Mouse (Mus musculus): ENCODE data around the gene Adap1. TPM values are rescaled to one million over a fixed set of nuclear protein-coding genes. Genes with fewer than 3 reads are reported as not detected.
A peak's percentile ranks its signal among the peaks of the same experiment; 100 is the strongest.

The Adap1 gene
- polyA plus RNA-seq, 1 experiment from 2014 or later: 7.7 TPM

- ATAC-seq (replicated peaks; ENCODE audit: low FRiP score, low TSS enrichment, low read depth) (peak; percentile 51), DNase-seq (ENCODE audit: low spot score) (no peak)
- no peaks in the 10 kb centered on the region for H3K9me3 ChIP-seq (ENCODE audit: control insufficient read depth, low read length)
- H3K27me3 ChIP-seq (replicated peaks; ENCODE audit: control insufficient read depth, insufficient read depth, low read length): no peaks in the 10 kb centered on the region
- peak overlapping the region; percentile 54 for H3K27ac ChIP-seq (ENCODE audit: low read depth)
- WGBS: 0% methylated on average over 8 of the region's 8 CpGs
- H3K4me3 ChIP-seq (ENCODE audit: low read depth, low read length): peak overlapping the region; percentile 84
- H3K9ac ChIP-seq (ENCODE audit: low read length): peak overlapping the region; percentile 81
- H3K36me3 ChIP-seq (ENCODE audit: control insufficient read depth, insufficient read depth, low read length): peaks cover 47% of the 10 kb centered on the region
- H3K4me2 ChIP-seq (ENCODE audit: low read length): peak overlapping the region; percentile 89
- peaks cover 23% of the 10 kb centered on the region for H3K4me1 ChIP-seq (replicated peaks; ENCODE audit: control insufficient read depth, insufficient read depth, low read length)
These were observed 73.7 kb downstream of the Adap1 start for GRCm38 (mm10) chr5:139251736-139252080.

- 79% methylated on average over 7 of the region's 7 CpGs for WGBS
- peak overlapping the region; percentile 54; the same call in 1 of the 2 replicates for H3K27ac ChIP-seq (ENCODE audit: low read depth)
- no peaks in the 10 kb centered on the region for H3K9me3 ChIP-seq (ENCODE audit: control insufficient read depth, low read length)
- H3K27me3 ChIP-seq (replicated peaks; ENCODE audit: control insufficient read depth, insufficient read depth, low read length): no peaks in the 10 kb centered on the region
- peak overlapping the region; percentile 89 for H3K4me2 ChIP-seq (ENCODE audit: low read length)
- H3K4me1 ChIP-seq (replicated peaks; ENCODE audit: control insufficient read depth, insufficient read depth, low read length): peaks cover 21% of the 10 kb centered on the region
- no peak overlapping the region for H3K9ac ChIP-seq (ENCODE audit: low read length)
- peaks cover 51% of the 10 kb centered on the region for H3K36me3 ChIP-seq (ENCODE audit: control insufficient read depth, insufficient read depth, low read length)
- ATAC-seq (replicated peaks; ENCODE audit: low FRiP score, low TSS enrichment, low read depth): no peak
- no peak for DNase-seq (ENCODE audit: low spot score)
- H3K4me3 ChIP-seq (ENCODE audit: low read depth, low read length): peak overlapping the region; percentile 84
These were observed 74.1 kb downstream of the Adap1 start for GRCm38 (mm10) chr5:139251279-139251678.

DNA sequence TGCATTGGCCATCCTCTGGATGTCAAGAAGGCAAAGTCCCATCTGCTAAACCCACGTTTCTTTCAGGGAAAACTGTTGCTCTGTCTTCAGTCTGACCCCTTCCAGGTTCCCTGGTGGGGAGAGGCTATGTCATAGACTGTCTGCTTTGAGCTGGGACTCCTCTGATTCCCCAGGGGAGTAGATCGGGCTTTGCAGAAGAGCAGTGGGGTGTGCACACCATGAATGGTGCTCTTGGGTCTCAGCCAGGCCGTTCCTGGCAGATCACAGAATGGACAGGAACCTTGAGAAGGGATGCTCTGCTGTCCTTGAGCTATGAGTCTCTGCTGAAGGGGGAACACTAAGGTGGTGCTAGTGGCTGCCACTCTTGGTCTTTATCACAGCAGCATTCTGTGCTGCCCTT, 76.6 kb downstream of the Adap1 start:
- H3K4me2 ChIP-seq (ENCODE audit: low read length): no peak overlapping the region
- no peaks in the 10 kb centered on the region for H3K27me3 ChIP-seq (replicated peaks; ENCODE audit: control insufficient read depth, insufficient read depth, low read length)
- ATAC-seq (replicated peaks; ENCODE audit: low FRiP score, low TSS enrichment, low read depth): no peak
- H3K9me3 ChIP-seq (ENCODE audit: control insufficient read depth, low read length): no peaks in the 10 kb centered on the region
- peaks cover 10% of the 10 kb centered on the region for H3K4me1 ChIP-seq (replicated peaks; ENCODE audit: control insufficient read depth, insufficient read depth, low read length)
- H3K27ac ChIP-seq (ENCODE audit: low read depth): no peak overlapping the region
- H3K9ac ChIP-seq (ENCODE audit: low read length): no peak overlapping the region
- no peak for DNase-seq (ENCODE audit: low spot score)
- no peak overlapping the region for H3K4me3 ChIP-seq (ENCODE audit: low read depth, low read length)
- WGBS: 75% methylated on average over 3 of the region's 3 CpGs
- H3K36me3 ChIP-seq (ENCODE audit: control insufficient read depth, insufficient read depth, low read length): peaks cover 65% of the 10 kb centered on the region

DNA sequence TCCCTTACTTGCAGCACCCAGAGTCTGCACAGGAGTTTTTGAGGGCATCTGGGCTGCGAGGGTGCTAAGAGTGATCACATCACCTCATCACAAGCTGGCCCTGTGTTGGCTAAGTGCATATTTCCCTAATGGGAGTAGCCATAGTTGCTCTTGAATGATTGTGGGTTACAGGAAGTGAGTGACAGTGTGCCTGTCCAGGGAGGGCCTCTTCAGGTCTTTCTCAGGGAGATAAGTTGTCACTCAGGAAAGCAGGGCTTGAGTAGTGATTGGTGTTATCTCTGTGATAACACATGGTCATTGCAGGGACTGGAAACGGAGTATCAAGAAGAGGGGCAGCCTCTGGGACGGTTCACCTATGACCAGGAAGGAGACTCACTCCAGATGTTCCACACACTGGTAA, 77.7 kb downstream of the Adap1 start:
- no peak overlapping the region for H3K9ac ChIP-seq (ENCODE audit: low read length)
- H3K36me3 ChIP-seq (ENCODE audit: control insufficient read depth, insufficient read depth, low read length): peaks cover 75% of the 10 kb centered on the region
- H3K4me2 ChIP-seq (ENCODE audit: low read length): no peak overlapping the region
- no peaks in the 10 kb centered on the region for H3K27me3 ChIP-seq (replicated peaks; ENCODE audit: control insufficient read depth, insufficient read depth, low read length)
- ATAC-seq (replicated peaks; ENCODE audit: low FRiP score, low TSS enrichment, low read depth) (no peak), DNase-seq (ENCODE audit: low spot score) (no peak)
- 0 out of 2 replicates have a peak, but pooled peaks cover 3% of the 10 kb centered on the region for H3K4me1 ChIP-seq (replicated peaks; ENCODE audit: control insufficient read depth, insufficient read depth, low read length)
- no peaks in the 10 kb centered on the region for H3K9me3 ChIP-seq (ENCODE audit: control insufficient read depth, low read length)
- H3K27ac ChIP-seq (ENCODE audit: low read depth): no peak overlapping the region
- no peak overlapping the region for H3K4me3 ChIP-seq (ENCODE audit: low read depth, low read length)
- 86% methylated on average over 3 of the region's 3 CpGs for WGBS

DNA sequence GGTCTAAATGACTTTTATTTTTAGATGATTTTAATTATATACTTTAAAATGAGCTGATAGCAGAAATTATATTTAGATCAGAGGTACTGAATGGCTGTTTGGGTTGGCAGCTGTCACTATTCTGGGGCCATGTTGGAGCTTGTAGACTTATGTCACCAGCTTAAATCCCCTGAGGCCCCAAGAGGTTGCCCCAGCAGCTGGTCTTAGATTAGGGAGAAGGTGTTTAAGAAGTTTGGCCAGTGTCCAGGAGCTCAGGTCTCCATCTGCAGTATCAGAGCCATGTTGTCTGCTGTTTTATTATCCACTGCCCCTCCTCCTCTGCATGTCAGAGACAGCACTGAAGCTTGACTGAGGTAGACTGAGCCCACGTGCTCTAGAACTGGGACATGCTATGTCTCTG, 82.0 kb downstream of the Adap1 start:
- Histone ChIP-seq H3K9me3 (ENCODE audit: control insufficient read depth, low read length) (no peaks in the 10 kb centered on the region), H3K9ac (ENCODE audit: low read length) (no peak overlapping the region), H3K4me1 (replicated peaks; ENCODE audit: control insufficient read depth, insufficient read depth, low read length) (no peaks in the 10 kb centered on the region), H3K4me2 (ENCODE audit: low read length) (no peak overlapping the region), H3K4me3 (ENCODE audit: low read depth, low read length) (no peak overlapping the region), H3K27me3 (replicated peaks; ENCODE audit: control insufficient read depth, insufficient read depth, low read length) (no peaks in the 10 kb centered on the region), H3K36me3 (ENCODE audit: control insufficient read depth, insufficient read depth, low read length) (peaks cover 98% of the 10 kb centered on the region), H3K27ac (ENCODE audit: low read depth) (no peak overlapping the region)
- 76% methylated on average over 1 of the region's 1 CpGs for WGBS
- no peak for DNase-seq (ENCODE audit: low spot score)
- ATAC-seq (replicated peaks; ENCODE audit: low FRiP score, low TSS enrichment, low read depth): no peak

DNA sequence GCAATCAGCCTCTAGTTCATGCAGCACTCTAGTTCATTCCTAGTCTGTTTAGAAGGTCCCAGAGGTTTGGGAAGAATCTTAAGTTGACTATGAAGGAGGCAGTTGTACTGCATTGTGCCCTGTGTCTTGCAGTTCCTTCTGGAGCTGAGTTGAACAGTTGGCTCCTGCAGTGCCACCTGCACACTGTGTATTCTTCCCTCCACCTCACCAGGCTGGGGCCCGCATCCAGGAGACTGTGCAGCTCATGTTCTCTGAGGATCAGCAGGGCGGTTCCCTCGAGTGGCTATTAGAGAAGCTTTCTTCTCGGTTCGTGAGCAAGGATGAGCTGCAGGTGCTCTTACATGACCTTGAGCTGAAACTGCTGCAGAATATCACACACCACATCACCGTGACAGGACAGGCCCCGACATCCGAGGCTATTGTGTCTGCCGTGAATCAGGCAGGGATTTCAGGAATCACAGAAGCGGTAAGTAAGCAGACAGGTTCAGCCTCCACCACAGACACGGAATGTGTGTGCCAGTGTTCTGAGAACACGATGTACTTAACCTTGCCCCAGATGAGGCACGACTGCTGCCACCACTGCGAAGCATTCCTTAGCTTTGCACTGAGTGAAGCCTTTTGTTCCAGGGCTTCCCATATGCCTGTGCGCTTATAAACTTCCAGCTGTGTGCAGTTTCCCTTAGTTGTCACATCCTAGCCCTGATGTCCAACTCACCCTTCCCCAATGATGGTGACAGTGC, 84.2 kb downstream of the Adap1 start:
- H3K4me1 ChIP-seq (replicated peaks; ENCODE audit: control insufficient read depth, insufficient read depth, low read length): no peaks in the 10 kb centered on the region
- ATAC-seq (replicated peaks; ENCODE audit: low FRiP score, low TSS enrichment, low read depth) (no peak), DNase-seq (ENCODE audit: low spot score) (no peak)
- H3K4me2 ChIP-seq (ENCODE audit: low read length): no peak overlapping the region
- H3K36me3 ChIP-seq (ENCODE audit: control insufficient read depth, insufficient read depth, low read length): peaks cover 97% of the 10 kb centered on the region
- 88% methylated on average over 15 of the region's 15 CpGs for WGBS
- H3K9me3 ChIP-seq (ENCODE audit: control insufficient read depth, low read length): no peaks in the 10 kb centered on the region
- H3K9ac ChIP-seq (ENCODE audit: low read length): no peak overlapping the region
- H3K27ac ChIP-seq (ENCODE audit: low read depth): no peak overlapping the region
- H3K27me3 ChIP-seq (replicated peaks; ENCODE audit: control insufficient read depth, insufficient read depth, low read length): no peaks in the 10 kb centered on the region
- no peak overlapping the region for H3K4me3 ChIP-seq (ENCODE audit: low read depth, low read length)

DNA sequence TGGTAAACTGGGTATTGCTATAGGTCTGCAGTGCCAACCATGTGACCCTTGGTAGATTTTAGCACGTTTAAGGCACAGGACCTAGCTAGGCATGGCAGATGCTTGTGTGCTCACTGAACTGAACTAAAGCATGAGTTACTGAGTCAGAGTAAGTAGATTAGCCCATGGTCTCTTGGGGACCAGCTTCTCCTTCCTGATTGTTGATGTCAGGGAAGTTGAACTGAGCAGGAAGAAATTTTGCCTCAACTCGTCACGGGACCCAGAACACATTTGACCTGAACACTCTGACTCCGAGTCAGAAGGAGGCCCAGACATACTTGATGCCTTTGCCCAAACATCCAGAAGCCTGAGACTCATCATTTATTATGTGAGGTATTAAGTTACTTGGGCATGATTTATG, 88.0 kb downstream of the Adap1 start:
- H3K4me1 ChIP-seq (replicated peaks; ENCODE audit: control insufficient read depth, insufficient read depth, low read length): no peaks in the 10 kb centered on the region
- no peak overlapping the region for H3K9ac ChIP-seq (ENCODE audit: low read length)
- H3K4me3 ChIP-seq (ENCODE audit: low read depth, low read length): no peak overlapping the region
- H3K9me3 ChIP-seq (ENCODE audit: control insufficient read depth, low read length): no peaks in the 10 kb centered on the region
- 65% methylated on average over 4 of the region's 4 CpGs for WGBS
- H3K27me3 ChIP-seq (replicated peaks; ENCODE audit: control insufficient read depth, insufficient read depth, low read length): no peaks in the 10 kb centered on the region
- no peak overlapping the region for H3K4me2 ChIP-seq (ENCODE audit: low read length)
- no peak overlapping the region for H3K27ac ChIP-seq (ENCODE audit: low read depth)
- H3K36me3 ChIP-seq (ENCODE audit: control insufficient read depth, insufficient read depth, low read length): peaks cover 96% of the 10 kb centered on the region
- ATAC-seq (replicated peaks; ENCODE audit: low FRiP score, low TSS enrichment, low read depth): no peak
- no peak for DNase-seq (ENCODE audit: low spot score)

DNA sequence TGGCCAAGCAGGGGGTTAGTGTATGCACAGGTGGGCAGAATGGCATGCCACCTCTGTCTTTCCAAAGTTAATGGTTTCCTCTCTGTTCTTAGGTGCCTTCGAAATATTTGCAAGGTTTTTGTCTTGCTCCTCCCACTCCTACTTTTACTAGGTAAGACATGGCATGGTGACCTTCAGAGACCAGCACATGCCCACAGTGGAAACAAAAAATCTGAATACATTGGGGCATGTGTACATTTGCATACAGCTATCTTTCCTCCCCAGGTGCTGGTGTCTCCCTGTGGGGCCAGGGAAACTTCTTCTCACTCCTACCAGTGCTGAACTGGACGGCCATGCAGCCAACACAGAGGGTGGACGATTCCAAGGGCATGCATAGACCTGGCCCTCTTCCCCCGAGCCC, 91.0 kb downstream of the Adap1 start:
- Histone ChIP-seq H3K4me2 (ENCODE audit: low read length) (no peak overlapping the region), H3K4me3 (ENCODE audit: low read depth, low read length) (no peak overlapping the region), H3K9me3 (ENCODE audit: control insufficient read depth, low read length) (no peaks in the 10 kb centered on the region), H3K27me3 (replicated peaks; ENCODE audit: control insufficient read depth, insufficient read depth, low read length) (no peaks in the 10 kb centered on the region), H3K27ac (ENCODE audit: low read depth) (no peak overlapping the region), H3K36me3 (ENCODE audit: control insufficient read depth, insufficient read depth, low read length) (peaks cover 97% of the 10 kb centered on the region), H3K9ac (ENCODE audit: low read length) (no peak overlapping the region), H3K4me1 (replicated peaks; ENCODE audit: control insufficient read depth, insufficient read depth, low read length) (no peaks in the 10 kb centered on the region)
- DNase-seq (ENCODE audit: low spot score): no peak
- 88% methylated on average over 4 of the region's 4 CpGs for WGBS
- ATAC-seq (replicated peaks; ENCODE audit: low FRiP score, low TSS enrichment, low read depth): no peak

DNA sequence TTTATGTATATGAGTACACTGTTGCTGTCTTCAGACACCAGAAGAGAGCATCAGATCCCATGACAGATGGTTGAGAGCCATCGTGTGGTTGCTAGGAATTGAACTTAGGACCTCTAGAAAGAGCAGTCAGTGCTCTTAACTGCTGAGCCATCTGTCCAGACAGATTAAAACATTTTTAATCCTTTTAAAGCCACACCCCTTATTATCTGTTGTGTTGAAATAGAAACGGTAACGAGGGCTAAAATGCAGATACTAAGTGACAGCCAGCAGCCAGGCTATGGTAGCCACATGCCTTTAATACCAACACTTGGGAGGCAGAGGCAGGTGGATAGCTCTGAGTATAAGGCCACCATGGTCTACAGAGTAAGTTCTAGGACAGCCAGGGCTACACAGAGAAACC, 93.3 kb downstream of the Adap1 start:
- no peak overlapping the region for H3K4me2 ChIP-seq (ENCODE audit: low read length)
- DNase-seq (ENCODE audit: low spot score) (no peak), ATAC-seq (replicated peaks; ENCODE audit: low FRiP score, low TSS enrichment, low read depth) (no peak)
- H3K4me1 ChIP-seq (replicated peaks; ENCODE audit: control insufficient read depth, insufficient read depth, low read length): no peaks in the 10 kb centered on the region
- no peaks in the 10 kb centered on the region for H3K27me3 ChIP-seq (replicated peaks; ENCODE audit: control insufficient read depth, insufficient read depth, low read length)
- no peaks in the 10 kb centered on the region for H3K9me3 ChIP-seq (ENCODE audit: control insufficient read depth, low read length)
- H3K4me3 ChIP-seq (ENCODE audit: low read depth, low read length): no peak overlapping the region
- 89% methylated on average over 3 of the region's 3 CpGs for WGBS
- no peak overlapping the region for H3K27ac ChIP-seq (ENCODE audit: low read depth)
- H3K36me3 ChIP-seq (ENCODE audit: control insufficient read depth, insufficient read depth, low read length): peaks cover 95% of the 10 kb centered on the region
- no peak overlapping the region for H3K9ac ChIP-seq (ENCODE audit: low read length)
